Mouse (Mus musculus) thymus, postnatal 25 days (tissue): ENCODE measurements around the gene Syde1.

ENCODE experiments used
- DNase-seq: peaks from one replicate; pipeline ENCODE4 v3.0.0; 2022

Syde1 gene

DNA sequence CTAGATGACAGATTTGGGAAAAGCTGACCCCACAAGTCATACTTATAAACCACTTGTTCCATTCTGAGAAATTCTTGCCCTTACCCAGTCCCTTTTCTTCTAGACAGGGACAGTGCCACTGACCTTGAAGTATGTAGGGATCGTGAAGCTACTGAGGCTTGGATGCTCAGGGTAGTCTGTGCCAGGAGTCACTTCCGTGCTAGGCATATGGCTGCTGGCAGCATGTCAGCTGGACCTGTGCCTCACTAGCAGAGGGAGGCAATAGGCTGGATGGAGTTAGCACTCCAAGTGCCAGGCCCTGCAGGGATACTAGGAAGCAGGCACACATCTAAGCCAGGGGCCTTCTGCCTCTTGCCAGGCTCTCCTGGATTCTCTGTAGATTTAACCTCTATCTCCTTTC is 16.1 kb downstream of the Syde1 start:
- no peak for DNase-seq

DNA sequence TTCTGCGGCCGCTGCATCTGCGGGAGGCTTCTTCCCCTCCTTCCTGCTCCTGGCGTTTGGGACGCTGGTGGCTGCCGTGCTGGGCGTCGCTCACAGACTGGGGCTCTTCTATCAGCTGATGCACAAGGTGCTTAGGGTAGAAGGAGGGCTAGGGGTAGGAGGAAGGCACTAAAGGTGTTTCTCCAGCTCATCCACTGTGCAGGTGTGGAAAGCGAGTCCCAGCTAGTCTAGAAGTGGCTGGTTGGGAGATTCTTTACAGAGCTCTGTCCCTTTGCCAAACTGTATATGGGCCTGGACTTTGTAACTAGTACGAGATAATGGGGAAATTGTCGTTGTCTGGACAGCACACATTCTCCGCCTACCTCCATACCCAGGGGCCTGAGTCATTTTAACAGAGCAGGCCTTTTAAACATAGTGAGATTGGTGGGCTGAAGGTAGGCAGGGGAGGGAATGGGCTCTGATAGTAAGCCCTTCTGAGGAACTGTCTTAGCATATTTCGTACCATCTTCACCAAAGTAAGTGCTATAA is 16.6 kb downstream of the Syde1 start:
- DNase-seq: no peak

DNA sequence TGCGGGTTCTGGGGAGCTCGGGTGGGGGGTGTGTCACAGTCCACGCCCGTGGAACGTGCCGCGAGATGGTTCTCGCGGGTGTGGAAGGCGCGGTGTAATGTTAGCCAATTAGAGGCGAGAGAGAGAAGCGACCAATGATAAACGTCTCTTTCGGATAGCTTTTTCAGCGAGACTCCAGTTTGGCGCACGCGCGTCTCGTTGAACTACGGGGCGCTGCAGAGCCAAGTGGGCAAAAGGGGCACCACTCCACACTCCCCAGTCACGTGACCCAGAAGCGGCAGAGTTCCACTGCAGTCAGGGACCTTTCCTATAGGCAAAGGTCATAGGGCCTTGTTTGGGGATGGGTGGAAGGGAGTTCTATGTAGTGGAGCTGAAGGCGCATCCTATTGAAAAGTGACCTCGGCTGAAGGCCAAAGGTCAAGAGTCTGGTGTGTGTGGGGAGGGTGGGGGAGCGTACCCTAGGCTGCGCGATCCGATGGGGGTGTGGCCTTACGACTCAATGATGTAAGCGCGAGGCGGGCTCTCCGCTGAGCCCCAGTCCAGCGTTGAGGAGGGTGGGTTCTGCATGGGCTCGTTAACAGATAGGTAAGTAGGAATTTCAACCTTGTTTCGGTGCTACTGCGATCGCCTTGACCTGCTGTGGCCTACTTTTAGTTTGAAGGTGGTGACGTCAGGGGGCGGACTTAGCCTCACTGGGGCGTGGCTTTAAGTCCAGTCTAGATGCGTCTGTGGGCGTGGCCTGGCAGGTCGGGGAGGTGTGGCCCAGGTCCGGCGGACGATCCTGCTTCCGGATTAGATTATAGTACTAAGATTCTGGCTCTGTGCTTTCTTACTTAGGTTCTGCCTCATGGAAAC is 17.3 kb downstream of the Syde1 start, which contains the start of gene Ilvbl:
TSS of gene Ilvbl (plus strand) at position 97 of the 855 bp plus-strand sequence.
- peak; percentile 97 for DNase-seq

DNA sequence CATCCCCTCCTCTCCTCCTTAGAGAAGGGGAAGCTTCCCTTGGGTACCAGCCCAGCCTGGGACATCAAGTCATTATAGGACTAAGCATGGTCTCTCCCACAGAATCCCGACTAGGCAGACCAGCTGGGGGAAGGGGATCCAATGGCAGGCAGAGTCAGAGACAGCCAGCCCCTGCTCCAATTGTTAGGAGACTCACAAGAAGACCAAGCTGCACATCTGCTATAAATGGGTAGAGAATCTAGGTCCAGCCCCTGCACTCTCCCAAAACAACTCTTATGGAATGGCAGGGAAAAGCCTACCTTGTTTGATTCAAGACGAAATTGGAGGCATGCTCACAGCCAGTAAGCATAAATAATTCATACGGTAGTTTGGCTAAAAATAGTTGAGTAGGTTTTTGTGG is 18.5 kb downstream of the Syde1 start:
- no peak for DNase-seq

DNA sequence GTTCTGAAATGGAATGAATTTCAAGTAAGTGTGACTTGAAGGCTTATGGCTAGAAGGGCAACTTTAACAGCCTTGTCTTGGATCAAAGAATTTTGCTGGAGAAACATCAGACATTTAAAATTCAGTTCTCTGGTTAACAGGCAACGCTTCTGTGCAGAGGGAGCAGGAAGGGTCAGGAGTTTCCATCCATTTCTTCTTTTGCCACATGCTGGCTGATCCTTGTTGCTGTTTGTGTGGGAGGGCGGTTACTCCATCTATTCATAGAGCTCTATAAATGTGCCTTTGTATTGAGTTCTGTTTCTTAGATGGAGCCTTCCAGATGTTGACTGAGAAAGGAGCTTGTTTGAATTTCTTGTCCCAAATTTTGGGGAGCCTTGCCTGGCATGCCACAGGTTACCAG is 20.9 kb downstream of the Syde1 start:
- DNase-seq: no peak

DNA sequence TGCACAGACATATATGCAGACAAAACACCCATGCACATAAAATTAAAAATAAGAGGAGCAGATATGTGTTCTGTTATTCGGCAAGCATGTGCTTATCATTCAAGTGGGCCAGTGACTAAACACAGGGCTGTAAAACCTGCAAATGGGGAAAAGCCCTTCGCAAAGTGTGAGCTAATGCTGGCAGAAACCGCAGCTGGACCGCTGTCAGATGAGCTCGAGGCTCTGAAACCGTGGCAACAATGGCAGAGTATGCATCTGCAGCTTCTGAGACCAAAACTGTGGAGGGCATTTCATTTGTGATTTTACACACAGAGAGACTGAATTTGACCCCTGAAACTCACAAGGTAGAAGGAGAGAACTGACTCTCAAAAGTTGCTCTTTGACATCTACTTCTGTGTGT is 21.3 kb downstream of the Syde1 start:
- DNase-seq: no peak

DNA sequence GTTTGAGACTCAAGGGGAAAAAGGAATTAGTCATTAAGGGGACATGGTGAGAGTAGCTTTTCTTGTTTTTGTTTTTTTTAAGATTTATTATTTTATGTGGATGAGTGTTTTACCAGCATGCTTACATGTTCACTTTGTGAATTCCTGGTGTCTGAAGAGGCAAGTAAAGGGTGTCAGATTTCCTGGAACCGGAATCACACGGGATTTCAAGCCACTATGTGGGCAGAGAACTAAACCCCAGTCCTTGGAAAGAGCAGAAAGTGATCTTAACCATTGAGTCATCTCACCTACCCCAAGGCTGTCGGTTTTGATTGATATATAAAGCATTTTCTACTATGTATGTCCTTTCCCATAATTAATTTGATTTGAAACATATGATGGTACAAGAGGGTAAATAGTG is 22.1 kb downstream of the Syde1 start:
- DNase-seq: no peak

DNA sequence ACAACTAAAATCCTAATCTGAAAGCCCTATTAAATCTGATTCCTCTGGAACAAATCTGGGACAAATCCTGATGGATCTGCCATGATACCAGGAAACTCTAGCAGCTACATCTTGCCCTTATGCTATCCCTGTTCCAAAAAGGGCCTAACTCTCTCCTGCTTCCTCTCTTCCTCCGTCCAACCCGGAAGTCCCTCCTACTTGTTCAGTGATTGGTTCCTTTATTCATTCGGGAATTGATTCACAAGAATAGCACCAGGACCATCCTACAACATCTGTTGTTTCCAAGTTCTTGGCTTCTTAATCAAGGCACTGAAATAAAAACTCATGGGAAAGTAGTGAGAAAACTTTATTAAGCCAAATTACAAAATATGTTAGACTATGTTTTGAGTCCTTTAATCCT is 22.6 kb downstream of the Syde1 start:
- DNase-seq: no peak

DNA sequence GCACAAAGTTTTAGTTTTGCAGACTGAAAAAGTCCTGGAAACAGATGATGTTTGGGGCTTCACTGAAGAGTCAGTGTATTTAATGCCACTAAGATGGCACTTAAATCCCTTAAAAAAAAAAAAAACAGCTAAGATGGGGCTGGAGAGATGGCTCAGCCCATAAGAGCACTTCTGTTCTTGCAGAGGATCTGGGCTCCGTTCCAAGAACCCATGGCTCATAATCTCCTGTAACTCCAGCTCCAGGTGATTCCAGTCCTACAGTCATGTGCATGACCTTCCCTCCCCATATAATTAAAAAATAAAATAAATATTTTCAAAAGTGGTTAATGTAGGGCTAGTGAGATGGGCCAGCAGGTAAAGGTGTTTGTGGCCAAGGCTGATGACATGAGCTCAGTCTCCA is 26.7 kb downstream of the Syde1 start:
- no peak for DNase-seq

DNA sequence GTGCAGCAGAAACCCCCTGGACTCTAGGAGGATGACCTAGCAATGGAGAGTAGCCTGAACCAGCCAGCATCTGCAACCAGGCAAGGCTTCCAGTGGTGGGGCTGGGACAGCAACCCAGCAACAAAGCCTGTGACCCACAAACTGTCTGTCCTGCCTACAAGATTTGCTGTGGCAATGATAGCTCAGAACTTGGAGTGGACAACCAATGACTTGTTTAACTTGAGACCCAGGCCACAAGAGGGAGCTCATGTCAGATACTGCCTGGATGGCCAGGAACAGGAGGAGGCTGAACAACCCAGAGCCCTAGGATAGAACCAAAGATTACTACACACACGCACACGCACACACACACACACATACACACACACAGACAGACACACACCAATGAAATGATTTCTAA is 50.8 kb downstream of the Syde1 start:
- peak; percentile 66 for DNase-seq
